Mouse (Mus musculus): Measurements from ENCODE around the gene Nfe2l2. TPM values are rescaled to one million over a fixed set of nuclear protein-coding genes. Genes with fewer than 3 reads are reported as not detected.
A peak's percentile ranks its signal among the peaks of the same experiment; 100 is the strongest.
"Not testable (repeated sequence)": the region's sequence is repeated elsewhere in the genome, so short reads cannot be mapped to it uniquely, and the experiment has no call there.

Gene Nfe2l2
- total and polyA plus RNA-seq, 2 experiments, result 29.5 to 40.1 TPM

DNA sequence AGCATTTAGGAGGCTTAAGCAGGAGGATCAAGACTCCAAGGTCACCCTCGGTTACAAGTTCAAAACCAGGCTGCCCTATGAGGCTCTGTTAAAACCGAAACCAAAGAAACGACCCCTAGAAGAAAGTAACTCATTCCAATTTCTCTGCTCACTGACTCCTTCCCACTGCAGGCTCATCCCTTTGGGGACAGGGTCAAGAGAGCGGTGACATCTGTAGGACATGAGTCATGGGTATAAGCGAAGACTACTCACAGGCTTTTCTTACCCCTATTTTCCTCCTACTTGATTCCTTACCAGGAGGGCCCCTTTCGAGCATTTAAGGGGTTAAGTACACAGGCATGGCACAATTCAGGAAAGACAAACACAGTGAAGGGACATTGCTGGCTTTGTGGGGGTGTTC is 60.5 kb downstream of the Nfe2l2 start:
- Histone ChIP-seq H3K36me3 (ENCODE audit: control insufficient read depth, insufficient read depth, low read length) (no peaks in the 10 kb centered on the region), H3K27ac (replicated peaks; ENCODE audit: insufficient read depth, low read depth, low read length) (peak overlapping the region; percentile 25), H3K27me3 (ENCODE audit: control insufficient read depth, insufficient read depth, low read length) (no peaks in the 10 kb centered on the region), H3K79me2 (ENCODE audit: control insufficient read depth, insufficient read depth, low read length) (no peaks in the 10 kb centered on the region), H3K4me1 (ENCODE audit: control insufficient read depth, insufficient read depth, low read length) (peaks cover 6% of the 10 kb centered on the region; the same call in 1 of the 2 replicates), H3K9ac (ENCODE audit: low read depth, low read length) (no peak overlapping the region), H3K4me3 (ENCODE audit: insufficient read depth, low read depth, low read length) (no peak overlapping the region)
- DNase-seq (ENCODE audit: extremely low read depth, low read depth, low spot score), result peak; percentile 41
- TF ChIP-seq CTCF (IDR thresholded peaks at IDR 0.05; ENCODE audit: low read depth, low read length), result no peak
- no peak for TF ChIP-seq POLR2A (IDR thresholded peaks at IDR 0.05; ENCODE audit: extremely low read depth, insufficient read depth, low read length)
- 49% methylated on average over 6 of the region's 6 CpGs for WGBS

DNA sequence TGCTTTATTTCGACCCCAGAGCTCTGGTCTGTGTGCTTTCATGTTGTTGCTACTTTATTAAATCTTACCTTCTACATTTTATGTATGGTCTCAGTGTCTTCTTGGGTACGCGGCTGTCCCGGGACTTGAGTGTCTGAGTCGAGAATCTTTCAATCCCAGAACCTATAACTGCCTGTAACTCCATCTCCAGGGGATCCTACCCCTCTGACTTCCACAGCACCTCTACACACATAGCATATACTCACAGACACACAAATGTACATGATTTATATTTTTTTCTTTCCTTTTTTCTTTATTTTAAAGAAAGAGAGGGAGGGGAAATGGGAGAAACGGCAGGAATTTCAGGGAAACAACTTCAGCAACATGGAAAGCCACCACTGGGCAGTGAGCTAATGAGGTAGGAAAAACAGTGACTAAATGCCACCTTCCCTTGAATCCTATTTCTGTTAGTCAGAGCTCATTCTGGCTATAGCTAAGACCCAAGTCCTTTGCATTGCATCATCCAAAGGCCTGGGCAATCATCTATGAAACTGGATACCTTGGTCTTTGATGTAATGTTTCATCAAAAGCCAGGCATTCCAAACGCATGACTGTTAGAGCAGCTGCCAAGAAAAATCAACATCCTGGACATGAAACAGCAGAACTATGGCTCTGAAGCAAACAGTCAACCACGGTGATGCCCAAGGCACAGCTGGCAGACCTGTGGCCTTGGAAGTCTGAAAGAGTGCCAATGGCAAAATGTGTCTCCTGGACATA is 61.5 kb downstream of the Nfe2l2 start:
- no peak overlapping the region for H3K4me3 ChIP-seq (ENCODE audit: insufficient read depth, low read depth, low read length)
- no peaks in the 10 kb centered on the region for H3K79me2 ChIP-seq (ENCODE audit: control insufficient read depth, insufficient read depth, low read length)
- peak overlapping the region; percentile 62 for H3K27ac ChIP-seq (replicated peaks; ENCODE audit: insufficient read depth, low read depth, low read length)
- peak; percentile 99 for DNase-seq (ENCODE audit: extremely low read depth, low read depth, low spot score)
- WGBS, result 53% methylated on average over 8 of the region's 8 CpGs
- peaks cover 6% of the 10 kb centered on the region; the same call in 1 of the 2 replicates for H3K4me1 ChIP-seq (ENCODE audit: control insufficient read depth, insufficient read depth, low read length)
- no peaks in the 10 kb centered on the region for H3K27me3 ChIP-seq (ENCODE audit: control insufficient read depth, insufficient read depth, low read length)
- no peaks in the 10 kb centered on the region for H3K36me3 ChIP-seq (ENCODE audit: control insufficient read depth, insufficient read depth, low read length)
- H3K9ac ChIP-seq (ENCODE audit: low read depth, low read length), result no peak overlapping the region
- no peak for TF ChIP-seq POLR2A (IDR thresholded peaks at IDR 0.05; ENCODE audit: extremely low read depth, insufficient read depth, low read length)
- no peak for TF ChIP-seq CTCF (IDR thresholded peaks at IDR 0.05; ENCODE audit: low read depth, low read length)

DNA sequence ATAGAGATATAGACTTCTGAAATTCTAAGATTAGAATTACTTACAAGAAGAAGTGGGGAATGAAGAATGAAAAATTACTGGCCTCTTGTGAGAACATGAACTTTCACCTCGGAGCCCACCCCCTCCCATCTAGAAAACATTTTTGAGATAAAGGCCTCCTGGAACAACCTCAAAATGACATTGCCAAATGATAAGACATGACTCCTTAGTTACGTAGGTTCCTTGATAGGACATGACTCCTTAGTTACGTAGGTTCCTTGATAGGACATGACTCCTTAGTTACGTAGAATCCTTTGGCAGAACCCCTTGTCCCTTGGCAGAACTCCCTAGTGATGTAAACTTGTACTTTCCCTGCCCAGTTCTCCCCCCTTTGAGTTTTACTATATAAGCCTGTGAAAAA is 62.1 kb downstream of the Nfe2l2 start:
- not testable (repeated sequence) for H3K27ac ChIP-seq (replicated peaks; ENCODE audit: insufficient read depth, low read depth, low read length); H3K4me3 ChIP-seq (ENCODE audit: insufficient read depth, low read depth, low read length); H3K27me3 ChIP-seq (ENCODE audit: control insufficient read depth, insufficient read depth, low read length); DNase-seq (ENCODE audit: extremely low read depth, low read depth, low spot score); H3K4me1 ChIP-seq (ENCODE audit: control insufficient read depth, insufficient read depth, low read length); H3K79me2 ChIP-seq (ENCODE audit: control insufficient read depth, insufficient read depth, low read length); H3K36me3 ChIP-seq (ENCODE audit: control insufficient read depth, insufficient read depth, low read length); H3K9ac ChIP-seq (ENCODE audit: low read depth, low read length)
- WGBS, result 11% methylated on average over 4 of the region's 4 CpGs

DNA sequence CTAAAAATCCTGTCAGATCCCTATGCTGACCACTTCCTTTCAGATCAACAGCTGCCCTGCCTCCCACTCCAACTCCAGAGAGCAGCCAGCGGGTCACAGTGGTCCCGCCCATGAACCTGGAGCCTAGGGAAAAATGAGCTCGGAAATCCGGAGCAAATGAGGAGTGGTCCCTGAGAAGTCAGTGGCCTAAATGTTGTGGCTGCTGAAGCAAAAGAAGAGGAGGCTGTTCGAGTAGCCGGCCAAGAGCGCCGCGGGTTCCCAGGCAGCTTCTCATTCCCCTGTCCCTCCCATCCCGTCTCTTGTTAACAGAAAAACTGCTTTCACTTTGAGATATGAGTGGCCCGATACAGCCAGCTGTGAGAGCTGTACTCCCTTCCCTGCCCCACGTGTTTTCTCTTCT is 64.9 kb downstream of the Nfe2l2 start:
- H3K27me3 ChIP-seq (ENCODE audit: control insufficient read depth, insufficient read depth, low read length); H3K36me3 ChIP-seq (ENCODE audit: control insufficient read depth, insufficient read depth, low read length); DNase-seq (ENCODE audit: extremely low read depth, low read depth, low spot score); H3K79me2 ChIP-seq (ENCODE audit: control insufficient read depth, insufficient read depth, low read length): not testable (repeated sequence)
- WGBS, result 2% methylated on average over 12 of the region's 12 CpGs
- Histone ChIP-seq H3K27ac (replicated peaks; ENCODE audit: insufficient read depth, low read depth, low read length) (peak overlapping the region; percentile 51), H3K4me3 (ENCODE audit: insufficient read depth, low read depth, low read length) (peak overlapping the region; percentile 13; the same call in 1 of the 2 replicates), H3K4me1 (ENCODE audit: control insufficient read depth, insufficient read depth, low read length) (peaks cover 14% of the 10 kb centered on the region), H3K9ac (ENCODE audit: low read depth, low read length) (peak overlapping the region; percentile 20; the same call in 1 of the 2 replicates)

DNA sequence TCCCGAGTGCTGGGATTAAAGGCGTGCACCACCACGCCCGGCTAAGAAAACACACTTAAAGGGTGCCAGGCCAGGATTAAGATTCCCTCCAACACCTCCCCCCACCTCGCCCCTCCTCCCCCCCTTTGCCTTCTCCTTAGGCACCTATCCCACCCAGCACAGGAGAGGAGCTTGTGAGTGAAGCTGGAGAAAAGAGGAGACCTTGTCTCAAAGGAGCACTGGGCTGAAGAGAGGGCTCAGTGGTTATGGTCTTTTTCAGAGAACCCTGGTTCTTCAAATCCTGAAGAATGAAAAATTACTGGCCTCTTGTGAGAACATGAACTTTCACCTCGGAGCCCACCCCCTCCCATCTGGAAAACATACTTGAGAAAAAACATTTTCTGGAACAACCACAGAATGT is 66.6 kb downstream of the Nfe2l2 start:
- H3K36me3 ChIP-seq (ENCODE audit: control insufficient read depth, insufficient read depth, low read length); H3K9ac ChIP-seq (ENCODE audit: low read depth, low read length); H3K27me3 ChIP-seq (ENCODE audit: control insufficient read depth, insufficient read depth, low read length); H3K4me3 ChIP-seq (ENCODE audit: insufficient read depth, low read depth, low read length); H3K79me2 ChIP-seq (ENCODE audit: control insufficient read depth, insufficient read depth, low read length): not testable (repeated sequence)
- Histone ChIP-seq H3K27ac (replicated peaks; ENCODE audit: insufficient read depth, low read depth, low read length) (peak overlapping the region; percentile 66), H3K4me1 (ENCODE audit: control insufficient read depth, insufficient read depth, low read length) (peaks cover 13% of the 10 kb centered on the region)
- 62% methylated on average over 6 of the region's 6 CpGs for WGBS
- DNase-seq (ENCODE audit: extremely low read depth, low read depth, low spot score), result peak; percentile 44

DNA sequence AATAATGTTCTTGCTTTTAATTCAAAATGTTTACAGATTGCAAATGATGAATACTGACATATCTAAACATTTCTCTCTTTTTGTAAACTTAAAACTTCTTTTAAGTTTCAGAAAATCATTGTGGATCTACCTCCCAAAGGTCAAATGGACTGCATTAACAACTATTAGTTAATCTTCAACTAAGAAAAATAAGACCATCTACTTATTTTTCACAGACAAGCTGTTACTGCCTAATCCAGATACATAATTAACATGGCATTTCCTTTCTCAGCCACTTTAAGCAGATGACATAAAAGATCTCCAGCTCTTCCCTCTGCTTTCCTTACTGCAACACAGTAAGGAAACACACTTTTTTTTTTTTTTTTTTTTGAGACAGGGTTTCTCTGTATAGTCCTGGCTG is 67.1 kb downstream of the Nfe2l2 start:
- Histone ChIP-seq H3K27ac (replicated peaks; ENCODE audit: insufficient read depth, low read depth, low read length) (peak overlapping the region; percentile 66), H3K4me3 (ENCODE audit: insufficient read depth, low read depth, low read length) (no peak overlapping the region), H3K27me3 (ENCODE audit: control insufficient read depth, insufficient read depth, low read length) (no peaks in the 10 kb centered on the region), H3K9ac (ENCODE audit: low read depth, low read length) (no peak overlapping the region), H3K4me1 (ENCODE audit: control insufficient read depth, insufficient read depth, low read length) (peaks cover 14% of the 10 kb centered on the region), H3K36me3 (ENCODE audit: control insufficient read depth, insufficient read depth, low read length) (no peaks in the 10 kb centered on the region), H3K79me2 (ENCODE audit: control insufficient read depth, insufficient read depth, low read length) (no peaks in the 10 kb centered on the region)
- no peak for TF ChIP-seq POLR2A (IDR thresholded peaks at IDR 0.05; ENCODE audit: extremely low read depth, insufficient read depth, low read length)
- no peak for TF ChIP-seq CTCF (IDR thresholded peaks at IDR 0.05; ENCODE audit: low read depth, low read length)
- peak; percentile 78 for DNase-seq (ENCODE audit: extremely low read depth, low read depth, low spot score)

DNA sequence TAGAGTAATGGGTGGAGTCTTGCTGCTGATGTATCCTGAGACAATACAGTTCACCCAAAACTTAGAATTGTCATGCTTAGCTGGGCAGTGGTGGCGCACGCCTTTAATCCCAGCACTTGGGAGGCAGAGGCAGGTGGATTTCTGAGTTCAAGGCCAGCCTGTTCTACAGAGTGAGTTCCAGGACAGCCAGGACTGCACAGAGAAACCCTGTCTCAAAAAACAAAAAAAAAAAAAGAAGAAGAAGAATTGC is 67.5 kb downstream of the Nfe2l2 start:
- H3K4me3 ChIP-seq (ENCODE audit: insufficient read depth, low read depth, low read length); H3K27me3 ChIP-seq (ENCODE audit: control insufficient read depth, insufficient read depth, low read length); H3K36me3 ChIP-seq (ENCODE audit: control insufficient read depth, insufficient read depth, low read length); DNase-seq (ENCODE audit: extremely low read depth, low read depth, low spot score); H3K79me2 ChIP-seq (ENCODE audit: control insufficient read depth, insufficient read depth, low read length); H3K9ac ChIP-seq (ENCODE audit: low read depth, low read length): not testable (repeated sequence)
- 31% methylated on average over 2 of the region's 2 CpGs for WGBS
- peak overlapping the region; percentile 60 for H3K27ac ChIP-seq (replicated peaks; ENCODE audit: insufficient read depth, low read depth, low read length)
- H3K4me1 ChIP-seq (ENCODE audit: control insufficient read depth, insufficient read depth, low read length), result peaks cover 14% of the 10 kb centered on the region
